Mouse (Mus musculus): ENCODE measurements around the gene Gm37419. TPM values are rescaled to one million over a fixed set of nuclear protein-coding genes. Genes with fewer than 3 reads are reported as not detected.

The Gm37419 gene
- total and polyA plus RNA-seq, 3 experiments, result not detected

- H3K4me3 ChIP-seq (ENCODE audit: control insufficient read depth in 1 of 2, insufficient read depth in 1 of 2, low read depth in 2 of 2, low read length in 2 of 2), result no peak overlapping the region
- no peaks in the 10 kb centered on the region for H3K27me3 ChIP-seq (ENCODE audit: control insufficient read depth in 1 of 2, insufficient read depth in 2 of 2, low read length in 2 of 2)
- no peak for DNase-seq (ENCODE audit: low read depth, low spot score)
- H3K9me3 ChIP-seq (replicated peaks; ENCODE audit: insufficient read depth, low read length), result no peaks in the 10 kb centered on the region
- H3K4me1 ChIP-seq (ENCODE audit: control insufficient read depth in 1 of 2, insufficient read depth in 2 of 2, low read length in 2 of 2), result no peaks in the 10 kb centered on the region
- H3K36me3 ChIP-seq (ENCODE audit: control insufficient read depth in 1 of 2, insufficient read depth in 2 of 2, low read length in 2 of 2), result no peaks in the 10 kb centered on the region
- no peaks in the 10 kb centered on the region for H3K79me2 ChIP-seq (ENCODE audit: control insufficient read depth, insufficient read depth, low read length, poor library complexity)
- TF ChIP-seq ETS1 (IDR thresholded peaks at IDR 0.05; ENCODE audit: low read depth, low read length), result no peak
- no peak for TF ChIP-seq KAT2A (conservative IDR thresholded peaks at IDR 0.05; ENCODE audit: low read depth, low read length)
- TF ChIP-seq BHLHE40 (IDR thresholded peaks at IDR 0.05; ENCODE audit: borderline replicate concordance, low read depth, low read length), result no peak
- no peak for TF ChIP-seq RCOR1 (IDR thresholded peaks at IDR 0.05; ENCODE audit: low read depth, low read length)
- no peak for TF ChIP-seq NELFE (IDR thresholded peaks at IDR 0.05; ENCODE audit: low read depth, low read length)
- TF ChIP-seq SIN3A (IDR thresholded peaks at IDR 0.05; ENCODE audit: low read length), result no peak
- no peak for TF ChIP-seq CTCF (IDR thresholded peaks at IDR 0.05 in 2 of 3, conservative IDR thresholded peaks at IDR 0.05 in 1 of 3; ENCODE audit: control insufficient read depth in 1 of 3, insufficient read depth in 1 of 3, low read depth in 2 of 3, low read length in 3 of 3, poor library complexity in 1 of 3, severe bottlenecking in 1 of 3)
- TF ChIP-seq UBTF (IDR thresholded peaks at IDR 0.05; ENCODE audit: borderline replicate concordance, insufficient read depth, low read depth, low read length), result no peak
- no peak for TF ChIP-seq ZNF384 (IDR thresholded peaks at IDR 0.05; ENCODE audit: low read depth, low read length)
- TF ChIP-seq EP300 (IDR thresholded peaks at IDR 0.05; ENCODE audit: low read depth in 1 of 2, low read length in 2 of 2), result no peak
- TF ChIP-seq SMC3 (IDR thresholded peaks at IDR 0.05; ENCODE audit: low read depth, low read length), result no peak
- no peak overlapping the region for H3K27ac ChIP-seq (ENCODE audit: control insufficient read depth, low read depth, low read length)
- H3K9ac ChIP-seq (ENCODE audit: control insufficient read depth, low read depth, low read length, poor library complexity, severe bottlenecking), result no peak overlapping the region
These were observed 9.8 kb upstream of the Gm37419 start for GRCm38 (mm10) chr16:23978495-23978894.

- H3K36me3 ChIP-seq (ENCODE audit: control insufficient read depth in 1 of 2, insufficient read depth in 2 of 2, low read length in 2 of 2), result no peaks in the 10 kb centered on the region
- no peaks in the 10 kb centered on the region for H3K9me3 ChIP-seq (replicated peaks; ENCODE audit: insufficient read depth, low read length)
- TF ChIP-seq ZNF384 (IDR thresholded peaks at IDR 0.05; ENCODE audit: low read depth, low read length) (no peak), CTCF (IDR thresholded peaks at IDR 0.05 in 2 of 3, conservative IDR thresholded peaks at IDR 0.05 in 1 of 3; ENCODE audit: control insufficient read depth in 1 of 3, insufficient read depth in 1 of 3, low read depth in 2 of 3, low read length in 3 of 3, poor library complexity in 1 of 3, severe bottlenecking in 1 of 3) (no peak), EP300 (IDR thresholded peaks at IDR 0.05; ENCODE audit: low read depth in 1 of 2, low read length in 2 of 2) (no peak), GABPA (IDR thresholded peaks at IDR 0.05; ENCODE audit: low read depth, low read length) (no peak), KAT2A (conservative IDR thresholded peaks at IDR 0.05; ENCODE audit: low read depth, low read length) (no peak), ELF1 (IDR thresholded peaks at IDR 0.05; ENCODE audit: low read depth, low read length) (no peak), ZC3H11A (IDR thresholded peaks at IDR 0.05; ENCODE audit: low read depth, low read length) (no peak), NELFE (IDR thresholded peaks at IDR 0.05; ENCODE audit: low read depth, low read length) (no peak), MYC (IDR thresholded peaks at IDR 0.05; ENCODE audit: low read depth, low read length) (no peak), MYB (IDR thresholded peaks at IDR 0.05; ENCODE audit: low read depth, low read length) (no peak), RCOR1 (IDR thresholded peaks at IDR 0.05; ENCODE audit: low read depth, low read length) (no peak), TBP (IDR thresholded peaks at IDR 0.05; ENCODE audit: low read depth, low read length) (no peak), POLR2AphosphoS5 (IDR thresholded peaks at IDR 0.05; ENCODE audit: borderline replicate concordance, low read depth, low read length) (no peak), MAZ (IDR thresholded peaks at IDR 0.05; ENCODE audit: low read depth, low read length) (no peak), MAFK (IDR thresholded peaks at IDR 0.05; ENCODE audit: borderline replicate concordance, low read depth, low read length) (no peak), TCF12 (IDR thresholded peaks at IDR 0.05; ENCODE audit: low read depth, low read length) (no peak), RAD21 (IDR thresholded peaks at IDR 0.05; ENCODE audit: low read depth, low read length) (no peak)
- no peak overlapping the region for H3K27ac ChIP-seq (ENCODE audit: control insufficient read depth, low read depth, low read length)
- DNase-seq (ENCODE audit: low read depth, low spot score), result no peak
- no peak overlapping the region for H3K9ac ChIP-seq (ENCODE audit: control insufficient read depth, low read depth, low read length, poor library complexity, severe bottlenecking)
- H3K4me1 ChIP-seq (ENCODE audit: control insufficient read depth in 1 of 2, insufficient read depth in 2 of 2, low read length in 2 of 2), result no peaks in the 10 kb centered on the region
- no peak overlapping the region for H3K4me3 ChIP-seq (ENCODE audit: control insufficient read depth in 1 of 2, insufficient read depth in 1 of 2, low read depth in 2 of 2, low read length in 2 of 2)
- no peaks in the 10 kb centered on the region for H3K27me3 ChIP-seq (ENCODE audit: control insufficient read depth in 1 of 2, insufficient read depth in 2 of 2, low read length in 2 of 2)
- no peaks in the 10 kb centered on the region for H3K79me2 ChIP-seq (ENCODE audit: control insufficient read depth, insufficient read depth, low read length, poor library complexity)
These were observed 8.8 kb upstream of the Gm37419 start for GRCm38 (mm10) chr16:23979446-23979845.

Data from MEL (cell line).